Mouse (Mus musculus) heart, embryonic 11.5 days (tissue): ENCODE results near the gene Mapkapk5. TPM values are rescaled to one million over a fixed set of nuclear protein-coding genes. Genes with fewer than 3 reads are reported as not detected.

Source experiments
- ATAC-seq: fragments of 200-750 bp; cut with Nextera tagmentation; replicated peaks from 2 replicates; pipeline ENCODE4 v1.8.0; 2017; ENCODE audit warnings: moderate library complexity; ENCODE audit not compliant: insufficient number of reproducible peaks, low FRiP score, low TSS enrichment
- H3K27ac ChIP-seq: fragments of 300-500 bp; sonication (generic); 2 replicates; pipeline ENCODE4 v1.5.1; 2014; ENCODE audit warnings: mild to moderate bottlenecking, low read depth, low read length
- H3K27me3 ChIP-seq: fragments of 300-500 bp; sonication (generic); 2 replicates; pipeline ENCODE4 v1.6.1; 2014; ENCODE audit warnings: mild to moderate bottlenecking, low read length, mixed read lengths; ENCODE audit not compliant: control insufficient read depth, insufficient read depth
- H3K36me3 ChIP-seq: fragments of 300-500 bp; sonication (generic); 2 replicates; pipeline ENCODE4 v1.6.1; 2014; ENCODE audit warnings: mild to moderate bottlenecking, low read length, moderate library complexity, mixed read lengths; ENCODE audit not compliant: control insufficient read depth, insufficient read depth
- H3K4me1 ChIP-seq: fragments of 300-500 bp; sonication (generic); 2 replicates; pipeline ENCODE4 v1.6.1; 2014; ENCODE audit warnings: low read length; ENCODE audit not compliant: control insufficient read depth, insufficient read depth
- H3K4me2 ChIP-seq: fragments of 300-500 bp; sonication (generic); 2 replicates; pipeline ENCODE4 v1.6.1; 2014; ENCODE audit warnings: mild to moderate bottlenecking, moderate library complexity
- H3K4me3 ChIP-seq: fragments of 300-500 bp; sonication (generic); 2 replicates; pipeline ENCODE4 v1.5.1; 2014; ENCODE audit warnings: low read depth, low read length
- H3K9ac ChIP-seq: fragments of 300-500 bp; sonication (generic); 2 replicates; pipeline ENCODE4 v1.6.1; 2014; ENCODE audit warnings: mild to moderate bottlenecking, low read depth, low read length, moderate library complexity
- H3K9me3 ChIP-seq: fragments of 300-500 bp; sonication (generic); replicated peaks from 2 replicates; pipeline ENCODE4 v1.6.1; 2016; ENCODE audit warnings: low read length; ENCODE audit not compliant: control insufficient read depth
- WGBS: fragments of 180-500 bp; shearing (Covaris S2); extraction: QIAGEN DNeasy Blood & Tissue Kit; methylation state at CpG from one replicate; pipeline ENCODE4 v1.1.7; 2014; ENCODE audit not compliant: insufficient replicate concordance; 5-methylcytosine and 5-hydroxymethylcytosine counted together
- polyA plus RNA-seq: library from polyadenylated mRNA; unstranded; fragments of >200 nt; fragmentation: Nextera tagmentation; extraction: Ambion mirVana; gene quantifications from 2 replicates; pipeline ENCODE4 v1.2.1, GENCODE M21; 2014

The Mapkapk5 gene
- polyA plus RNA-seq, 1 experiment from 2014 or later: 45.7 TPM

DNA sequence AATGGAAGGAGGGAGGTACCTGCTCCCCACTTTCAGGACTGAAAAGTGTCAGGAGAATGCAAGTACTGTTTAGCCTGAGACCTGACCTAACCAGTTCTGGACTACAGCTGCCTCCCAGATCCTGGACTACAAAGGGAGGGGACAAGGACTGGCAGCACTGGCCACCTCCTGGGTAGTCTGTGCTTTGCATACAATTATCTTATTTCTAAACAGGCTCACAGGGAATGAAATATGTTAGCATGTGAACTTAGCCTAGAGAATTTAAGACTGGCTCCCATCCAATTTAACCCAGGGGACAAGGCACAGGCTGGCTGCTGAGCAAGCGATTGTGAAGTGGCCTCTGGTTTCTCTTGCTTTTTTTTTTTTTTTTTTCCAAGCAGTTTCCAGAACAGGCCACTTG is 25.1 kb upstream of the Mapkapk5 start:
- Histone ChIP-seq H3K27me3 (no peaks in the 10 kb centered on the region), H3K4me3 (no peak overlapping the region), H3K9ac (no peak overlapping the region), H3K27ac (no peak overlapping the region), H3K4me2 (no peak overlapping the region), H3K36me3 (no peaks in the 10 kb centered on the region), H3K9me3 (no peaks in the 10 kb centered on the region), H3K4me1 (peaks cover 5% of the 10 kb centered on the region; the same call in 1 of the 2 replicates)
- 77% methylated on average over 1 of the region's 1 CpGs for WGBS
- no peak for ATAC-seq

DNA sequence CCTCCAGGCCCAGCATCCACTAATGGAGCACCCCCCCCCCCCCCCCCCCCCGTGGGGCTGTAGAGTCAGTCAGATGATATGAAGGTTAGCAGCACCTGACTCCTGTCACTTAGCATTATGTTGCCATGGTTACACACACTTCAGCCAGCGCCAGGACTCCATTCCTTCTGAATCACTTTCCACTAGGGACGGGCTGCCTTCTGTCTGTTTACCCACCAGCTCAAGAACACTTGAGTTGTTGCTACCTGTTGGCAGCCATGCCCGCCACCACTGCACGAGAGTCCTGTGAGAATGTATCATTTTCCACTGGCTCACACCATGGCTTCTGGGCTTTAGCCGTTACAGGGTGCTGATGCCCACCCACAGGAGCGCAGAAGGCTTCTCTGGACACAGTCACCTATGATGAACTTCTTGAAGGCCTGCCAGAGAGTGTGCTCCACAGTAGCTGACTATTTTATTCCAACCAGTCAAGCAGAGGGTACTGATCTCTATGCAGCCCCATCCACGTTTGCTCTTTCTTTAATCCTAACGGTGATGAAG is 24.2 kb upstream of the Mapkapk5 start:
- H3K36me3 ChIP-seq: no peaks in the 10 kb centered on the region
- 73% methylated on average over 9 of the region's 9 CpGs for WGBS
- no peak for ATAC-seq

GRCm38 (mm10) chr5:121566035-121566681 is 20.5 kb upstream of the Mapkapk5 start:
- H3K9me3 ChIP-seq: no peaks in the 10 kb centered on the region
- H3K36me3 ChIP-seq: no peaks in the 10 kb centered on the region
- H3K4me3 ChIP-seq: no peak overlapping the region
- no peaks in the 10 kb centered on the region for H3K27me3 ChIP-seq
- no peak overlapping the region for H3K4me2 ChIP-seq
- no peak overlapping the region for H3K9ac ChIP-seq
- WGBS: 85% methylated on average over 16 of the region's 16 CpGs
- H3K27ac ChIP-seq: no peak overlapping the region
- peaks cover 5% of the 10 kb centered on the region; the same call in 1 of the 2 replicates for H3K4me1 ChIP-seq
- ATAC-seq: no peak

More for the DNA sequence above, 24.2 kb upstream of the Mapkapk5 start:
- no peak overlapping the region for H3K4me3 ChIP-seq
- H3K9me3 ChIP-seq: no peaks in the 10 kb centered on the region
- peaks cover 5% of the 10 kb centered on the region; the same call in 1 of the 2 replicates for H3K4me1 ChIP-seq
- H3K9ac ChIP-seq: no peak overlapping the region
- no peak overlapping the region for H3K4me2 ChIP-seq
- no peaks in the 10 kb centered on the region for H3K27me3 ChIP-seq
- H3K27ac ChIP-seq: no peak overlapping the region

DNA sequence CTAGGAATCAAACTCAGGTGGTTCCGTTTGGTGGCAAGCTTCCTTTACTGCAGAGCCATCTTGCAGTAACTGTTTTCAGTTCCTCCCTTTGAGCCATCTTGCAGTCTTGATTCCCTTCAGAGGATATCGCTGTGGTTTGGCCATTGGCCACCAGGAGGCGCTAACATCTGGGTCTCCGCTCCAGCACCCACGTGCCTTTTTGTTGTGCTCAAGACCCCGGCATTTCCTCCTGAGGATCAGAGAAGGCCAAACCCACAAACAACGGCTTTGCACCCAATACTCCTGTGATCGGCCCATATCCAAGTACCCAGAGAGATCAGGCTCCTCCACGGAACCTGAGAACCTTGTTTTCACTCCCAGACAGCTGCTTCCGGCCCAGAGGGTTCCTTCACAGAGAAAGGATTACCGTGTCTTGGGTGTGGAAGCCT is 18.8 kb upstream of the Mapkapk5 start:
- Histone ChIP-seq H3K4me3 (no peak overlapping the region), H3K27me3 (no peaks in the 10 kb centered on the region), H3K4me1 (peaks cover 5% of the 10 kb centered on the region; the same call in 1 of the 2 replicates), H3K9ac (0 out of 2 replicates have a peak overlapping the region, but pooled peaks have one; percentile 52), H3K27ac (no peak overlapping the region), H3K4me2 (peak overlapping the region; percentile 56), H3K36me3 (no peaks in the 10 kb centered on the region), H3K9me3 (no peaks in the 10 kb centered on the region)
- 9% methylated on average over 11 of the region's 11 CpGs for WGBS
- ATAC-seq: no peak

DNA sequence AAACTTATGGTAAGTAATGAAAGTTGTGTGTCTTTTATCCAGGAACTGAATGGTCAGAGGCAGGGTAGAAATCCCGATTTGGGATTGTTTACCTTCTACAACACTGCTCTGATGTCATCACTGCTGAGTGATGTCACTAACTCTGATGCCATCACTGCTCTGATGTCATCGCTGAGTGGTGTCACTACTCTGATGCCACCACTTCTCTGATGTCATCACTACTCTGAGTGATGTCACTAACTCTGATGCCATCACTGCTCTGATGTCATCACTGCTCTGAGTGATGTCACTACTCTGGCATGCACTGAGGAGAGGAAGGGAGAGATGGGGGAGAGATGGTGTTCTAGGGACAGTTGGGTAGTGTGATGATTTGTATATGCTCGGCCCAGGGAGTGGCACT is 16.7 kb upstream of the Mapkapk5 start:
- no peak overlapping the region for H3K4me3 ChIP-seq
- H3K36me3 ChIP-seq: no peaks in the 10 kb centered on the region
- no peak overlapping the region for H3K27ac ChIP-seq
- H3K27me3 ChIP-seq: no peaks in the 10 kb centered on the region
- WGBS: 91% methylated on average over 3 of the region's 3 CpGs
- no peak overlapping the region for H3K4me2 ChIP-seq
- H3K9ac ChIP-seq: no peak overlapping the region
- H3K9me3 ChIP-seq: no peaks in the 10 kb centered on the region
- H3K4me1 ChIP-seq: peaks cover 5% of the 10 kb centered on the region; the same call in 1 of the 2 replicates
- no peak for ATAC-seq

DNA sequence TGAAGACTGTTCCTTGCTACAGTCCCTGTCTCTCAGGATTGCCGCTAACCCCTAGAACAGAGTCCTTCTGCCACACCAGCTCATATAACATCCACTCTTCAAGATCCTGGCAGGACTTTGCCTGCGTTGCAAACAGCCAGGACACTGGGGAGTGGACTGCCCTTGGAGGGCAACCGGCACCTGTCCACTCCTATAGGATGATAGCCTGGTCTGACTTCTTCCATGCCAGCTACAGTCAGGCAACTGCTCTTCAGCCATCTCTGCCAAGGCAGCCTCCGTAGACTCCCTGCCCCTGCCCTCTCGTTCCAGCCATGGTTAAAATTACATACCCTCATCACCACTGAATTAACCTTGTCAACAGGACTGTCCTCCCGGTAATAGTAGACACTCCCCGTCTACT is 3.5 kb upstream of the Mapkapk5 start:
- no peak overlapping the region for H3K27ac ChIP-seq
- no peak for ATAC-seq
- no peak overlapping the region for H3K4me2 ChIP-seq
- H3K4me1 ChIP-seq: peaks cover 6% of the 10 kb centered on the region
- no peaks in the 10 kb centered on the region for H3K27me3 ChIP-seq
- H3K9ac ChIP-seq: no peak overlapping the region
- H3K36me3 ChIP-seq: no peaks in the 10 kb centered on the region
- no peaks in the 10 kb centered on the region for H3K9me3 ChIP-seq
- WGBS: 79% methylated on average over 7 of the region's 7 CpGs
- H3K4me3 ChIP-seq: no peak overlapping the region

DNA sequence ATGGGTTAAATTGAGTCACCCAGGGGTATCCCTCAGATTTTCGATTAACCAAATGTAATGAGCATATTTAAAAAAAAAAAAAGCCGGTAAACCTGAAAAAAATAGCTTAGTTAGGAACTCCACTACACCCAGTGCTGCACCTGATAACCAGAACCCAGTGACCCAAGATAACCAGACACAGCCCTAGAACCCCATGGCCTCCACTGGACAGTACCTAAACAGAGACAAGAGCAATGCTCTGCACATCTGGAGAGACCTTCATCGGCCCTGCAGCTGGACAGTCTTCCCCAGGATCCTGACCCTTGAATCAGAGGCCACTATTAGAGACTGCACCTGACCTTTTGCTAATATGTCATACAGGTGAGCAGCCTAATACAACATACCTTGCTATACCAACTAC is 1.4 kb upstream of the Mapkapk5 start:
- ATAC-seq: no peak
- no peak overlapping the region for H3K4me3 ChIP-seq
- 90% methylated on average over 3 of the region's 3 CpGs for WGBS
- no peaks in the 10 kb centered on the region for H3K36me3 ChIP-seq
- peak overlapping the region; percentile 25; the same call in 1 of the 2 replicates for H3K27ac ChIP-seq
- H3K9ac ChIP-seq: no peak overlapping the region
- H3K9me3 ChIP-seq: no peaks in the 10 kb centered on the region
- peaks cover 9% of the 10 kb centered on the region for H3K4me1 ChIP-seq
- H3K4me2 ChIP-seq: peak overlapping the region; percentile 93; the same call in 1 of the 2 replicates
- H3K27me3 ChIP-seq: no peaks in the 10 kb centered on the region

- Histone ChIP-seq H3K27ac (peak overlapping the region; percentile 91), H3K36me3 (no peaks in the 10 kb centered on the region), H3K27me3 (no peaks in the 10 kb centered on the region), H3K9ac (peak overlapping the region; percentile 92), H3K9me3 (no peaks in the 10 kb centered on the region), H3K4me1 (peaks cover 9% of the 10 kb centered on the region), H3K4me3 (peak overlapping the region; percentile 92), H3K4me2 (peak overlapping the region; percentile 93)
- ATAC-seq: no peak
- WGBS: 37% methylated on average over 6 of the region's 6 CpGs
These were observed 808 bp upstream of the Mapkapk5 start for GRCm38 (mm10) chr5:121546530-121546895.
